Mouse (Mus musculus) forebrain, embryonic 15.5 days (tissue): ENCODE measurements around the gene Isoc2b. TPM values are rescaled to one million over a fixed set of nuclear protein-coding genes. Genes with fewer than 3 reads are reported as not detected.
A peak's percentile ranks its signal among the peaks of the same experiment; 100 is the strongest.
"Not testable (repeated sequence)": the region's sequence is repeated elsewhere in the genome, so short reads cannot be mapped to it uniquely, and the experiment has no call there.

Source experiments
- ATAC-seq: fragments of 200-750 bp; cut with Nextera tagmentation; replicated peaks from 2 replicates; pipeline ENCODE4 v1.8.0; 2017; ENCODE audit warnings: mild to moderate bottlenecking, moderate TSS enrichment, moderate library complexity
- H3K27ac ChIP-seq: fragments of 300-500 bp; sonication (generic); replicated peaks from 2 replicates; pipeline ENCODE4 v1.5.1; 2015; ENCODE audit warnings: mild to moderate bottlenecking, inconsistent platforms
- H3K27me3 ChIP-seq: fragments of 300-500 bp; sonication (generic); 2 replicates; pipeline ENCODE4 v1.6.1; 2015; ENCODE audit warnings: inconsistent platforms
- H3K36me3 ChIP-seq: fragments of 300-500 bp; sonication (generic); 2 replicates; pipeline ENCODE4 v1.6.1; 2015; ENCODE audit warnings: mild to moderate bottlenecking, inconsistent platforms
- H3K4me1 ChIP-seq: fragments of 300-500 bp; sonication (generic); 2 replicates; pipeline ENCODE4 v1.6.1; 2015; ENCODE audit warnings: inconsistent platforms
- H3K4me2 ChIP-seq: fragments of 300-500 bp; sonication (generic); replicated peaks from 2 replicates; pipeline ENCODE4 v1.6.1; 2015; ENCODE audit warnings: mild to moderate bottlenecking, inconsistent platforms
- H3K4me3 ChIP-seq: fragments of 300-500 bp; sonication (generic); 2 replicates; pipeline ENCODE4 v1.5.1; 2015; ENCODE audit warnings: mild to moderate bottlenecking, inconsistent platforms
- H3K9ac ChIP-seq: fragments of 300-500 bp; sonication (generic); replicated peaks from 2 replicates; pipeline ENCODE4 v1.6.1; 2015; ENCODE audit warnings: mild to moderate bottlenecking, inconsistent platforms
- H3K9me3 ChIP-seq: fragments of 300-500 bp; sonication (generic); 2 replicates; pipeline ENCODE4 v1.6.1; 2016; ENCODE audit warnings: inconsistent platforms
- WGBS: fragments of 180-500 bp; shearing (Covaris S2); methylation state at CpG from one replicate; pipeline ENCODE4 v1.1.7; 2015; ENCODE audit warnings: mixed read lengths; 5-methylcytosine and 5-hydroxymethylcytosine counted together
- polyA plus RNA-seq: library from polyadenylated mRNA; unstranded; fragments of >200 nt; fragmentation: Nextera tagmentation; extraction: Ambion mirVana; gene quantifications from 2 replicates; pipeline ENCODE4 v1.2.1, GENCODE M21; 2015

The Isoc2b gene
- polyA plus RNA-seq, 1 experiment from 2014 or later, result 3.7 TPM

DNA sequence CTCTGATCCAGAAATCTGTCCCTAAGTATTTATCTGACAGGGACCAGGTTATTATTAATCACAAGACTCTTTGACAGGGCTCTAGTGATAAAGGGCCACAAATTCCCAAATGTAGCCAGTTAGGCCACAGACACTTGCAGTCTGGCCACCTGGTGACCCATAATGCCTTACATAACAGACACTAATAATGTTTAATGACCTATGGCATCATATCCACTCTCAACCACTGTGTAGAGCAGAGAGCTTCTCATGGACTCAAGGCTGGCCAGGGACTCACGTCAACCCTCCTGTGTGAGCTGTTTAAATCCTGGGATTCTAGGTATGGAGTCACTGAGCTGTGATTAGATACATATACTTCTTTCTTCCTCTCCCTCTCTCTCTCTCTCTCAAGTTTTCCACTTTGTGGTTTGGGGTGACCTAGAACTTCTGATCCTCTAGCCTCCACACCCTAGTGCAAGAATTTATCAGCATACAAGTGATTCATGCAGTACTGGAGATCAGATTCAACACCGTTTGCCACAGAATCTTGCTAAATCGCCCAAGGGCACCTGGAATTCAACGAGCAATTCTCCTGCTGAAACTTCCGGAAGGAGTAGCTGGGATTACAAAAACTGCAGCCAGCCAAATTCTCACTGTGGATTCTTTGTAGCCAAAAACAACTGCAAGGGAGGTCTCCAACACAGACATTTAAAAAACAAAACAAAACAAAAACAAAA lies 5.8 kb downstream of the Isoc2b start:
- Histone ChIP-seq H3K9me3 (no peaks in the 10 kb centered on the region; the same call in 1 of the 2 replicates), H3K9ac (no peak overlapping the region), H3K4me3 (no peak overlapping the region), H3K4me1 (peaks cover 15% of the 10 kb centered on the region), H3K4me2 (no peak overlapping the region), H3K27ac (no peak overlapping the region), H3K27me3 (no peaks in the 10 kb centered on the region), H3K36me3 (no peaks in the 10 kb centered on the region)
- ATAC-seq, result no peak
- 86% methylated on average over 5 of the region's 5 CpGs for WGBS

DNA sequence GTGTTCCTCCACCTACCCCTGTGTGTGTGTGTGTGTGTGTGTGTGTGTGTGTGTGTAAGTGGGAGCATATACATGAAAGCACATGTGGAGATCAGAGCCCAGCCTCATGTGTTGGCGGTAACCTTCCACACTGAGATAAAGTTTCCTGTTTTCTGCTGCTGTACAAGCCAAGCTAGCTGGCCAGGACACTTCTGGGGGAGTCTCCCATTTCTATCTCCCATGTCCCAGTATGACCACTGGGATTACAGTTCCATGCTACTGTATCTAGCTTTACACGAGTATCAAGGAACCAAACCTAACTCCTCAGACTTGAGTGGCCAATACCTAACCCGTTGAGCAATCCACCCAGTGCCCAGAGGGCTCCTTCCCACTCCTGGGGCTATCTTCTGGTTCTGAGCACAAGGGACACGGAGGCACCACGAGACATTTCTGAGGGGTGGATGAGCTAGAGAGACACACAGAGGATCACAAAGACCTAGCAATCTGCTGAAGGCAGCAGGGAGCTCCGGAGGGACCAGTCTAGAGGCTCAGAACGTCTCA lies 6.4 kb downstream of the Isoc2b start:
- H3K9me3 ChIP-seq, result no peaks in the 10 kb centered on the region; the same call in 1 of the 2 replicates
- H3K36me3 ChIP-seq, result no peaks in the 10 kb centered on the region
- H3K27ac ChIP-seq, result no peak overlapping the region
- peaks cover 15% of the 10 kb centered on the region for H3K4me1 ChIP-seq
- no peak overlapping the region for H3K9ac ChIP-seq
- H3K4me3 ChIP-seq, result no peak overlapping the region
- no peak overlapping the region for H3K4me2 ChIP-seq
- no peak for ATAC-seq
- no peaks in the 10 kb centered on the region for H3K27me3 ChIP-seq
- 78% methylated on average over 7 of the region's 7 CpGs for WGBS

DNA sequence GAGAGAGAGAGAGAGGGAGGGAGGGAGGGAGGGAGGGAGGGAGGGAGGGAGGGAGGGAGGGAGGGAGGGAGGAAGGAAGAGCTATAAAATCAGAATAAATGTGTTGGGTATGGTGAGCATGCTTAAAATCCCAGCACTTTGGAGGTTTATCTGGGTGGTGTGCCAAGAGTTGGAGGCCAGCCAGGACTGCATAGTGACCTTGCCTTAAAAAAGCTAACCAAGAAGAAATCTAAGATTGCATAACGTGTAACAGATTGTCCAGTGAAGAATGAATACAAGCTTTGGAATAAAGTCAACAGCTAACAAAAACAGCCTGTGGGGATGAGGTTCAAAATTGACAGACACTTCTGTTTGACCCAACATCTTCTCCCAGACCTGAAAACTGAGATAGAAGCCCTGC lies 7.0 kb downstream of the Isoc2b start:
- no peak for ATAC-seq
- H3K9ac ChIP-seq, result no peak overlapping the region
- H3K36me3 ChIP-seq, result no peaks in the 10 kb centered on the region
- H3K4me1 ChIP-seq, result peaks cover 15% of the 10 kb centered on the region
- WGBS, result 67% methylated on average over 1 of the region's 1 CpGs
- H3K27ac ChIP-seq, result no peak overlapping the region
- H3K9me3 ChIP-seq, result no peaks in the 10 kb centered on the region; the same call in 1 of the 2 replicates
- H3K27me3 ChIP-seq, result no peaks in the 10 kb centered on the region
- no peak overlapping the region for H3K4me3 ChIP-seq
- H3K4me2 ChIP-seq, result no peak overlapping the region

DNA sequence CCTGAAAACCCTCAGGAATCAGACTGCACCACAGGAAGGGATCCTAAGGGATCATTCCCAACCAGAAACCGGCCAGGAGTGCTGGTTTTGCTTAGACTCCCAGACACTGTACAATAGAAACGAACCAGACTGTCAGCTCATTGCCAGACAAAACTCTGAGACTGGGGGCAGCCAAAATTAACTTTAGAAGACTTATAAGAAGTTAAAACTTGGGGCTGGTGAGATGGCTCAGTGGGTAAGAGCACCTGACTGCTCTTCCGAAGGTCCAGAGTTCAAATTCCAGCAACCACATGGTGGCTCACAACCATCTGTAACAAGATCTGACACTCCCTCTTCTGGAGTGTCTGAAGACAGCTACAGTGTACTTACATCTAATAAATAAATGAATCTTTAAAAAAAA lies 9.1 kb downstream of the Isoc2b start:
- ATAC-seq, H3K9ac ChIP-seq, H3K36me3 ChIP-seq, H3K9me3 ChIP-seq, H3K4me1 ChIP-seq, H3K4me3 ChIP-seq, H3K27ac ChIP-seq, H3K4me2 ChIP-seq, H3K27me3 ChIP-seq: not testable (repeated sequence)
- 78% methylated on average over 3 of the region's 3 CpGs for WGBS

DNA sequence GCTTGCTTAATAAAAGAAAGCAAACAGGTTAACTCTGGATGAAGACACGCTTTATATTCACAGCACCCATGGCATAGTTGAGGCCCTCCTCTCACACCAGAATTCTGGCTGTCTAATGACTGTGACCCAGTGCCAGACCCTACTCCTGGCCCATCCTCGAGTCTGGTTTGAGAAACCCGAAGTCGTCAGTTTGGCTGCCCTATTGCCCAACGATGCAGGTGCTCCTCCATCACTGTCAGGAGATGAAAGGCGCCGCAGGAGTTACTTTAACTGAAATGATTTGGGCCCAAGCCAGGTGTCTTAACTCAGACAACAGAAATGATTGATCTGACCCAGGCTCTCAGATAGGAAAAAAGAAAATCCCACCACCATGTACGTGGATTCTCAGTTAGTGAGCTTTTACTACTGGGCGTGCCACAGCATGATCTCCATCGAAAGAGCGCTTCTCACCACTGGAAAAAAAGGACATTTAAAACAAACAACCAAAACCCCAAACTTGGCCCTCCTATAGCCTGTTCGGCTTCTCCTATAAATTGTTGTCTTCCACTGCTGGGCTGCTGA lies 10.6 kb downstream of the Isoc2b start:
- Histone ChIP-seq H3K9ac (no peak overlapping the region), H3K27ac (no peak overlapping the region), H3K4me1 (no peaks in the 10 kb centered on the region), H3K36me3 (no peaks in the 10 kb centered on the region), H3K4me3 (no peak overlapping the region), H3K4me2 (no peak overlapping the region), H3K9me3 (no peaks in the 10 kb centered on the region), H3K27me3 (no peaks in the 10 kb centered on the region)
- no peak for ATAC-seq
- 81% methylated on average over 12 of the region's 12 CpGs for WGBS

DNA sequence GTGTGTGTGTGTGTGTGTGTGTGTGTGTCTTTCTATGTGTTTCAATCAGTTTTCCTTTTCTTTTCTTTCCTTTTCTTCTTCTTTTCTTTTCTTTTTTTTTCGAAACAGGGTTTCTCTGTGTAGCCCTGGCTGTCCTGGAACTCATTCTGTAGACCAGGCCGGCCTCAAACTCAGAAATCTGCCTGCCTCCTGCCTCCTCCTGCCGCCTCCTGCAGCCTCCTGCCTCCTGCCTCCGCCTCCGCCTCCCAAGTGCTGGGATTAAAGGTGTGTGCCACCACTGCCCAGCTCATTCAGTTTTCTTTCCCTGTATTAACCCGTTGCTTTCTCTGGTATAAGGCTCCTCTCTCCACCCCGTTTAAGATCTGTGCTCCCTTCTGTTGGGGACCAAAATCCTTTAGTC lies 12.7 kb downstream of the Isoc2b start:
- Histone ChIP-seq H3K36me3 (no peaks in the 10 kb centered on the region), H3K4me1 (no peaks in the 10 kb centered on the region), H3K9me3 (no peaks in the 10 kb centered on the region), H3K27me3 (no peaks in the 10 kb centered on the region), H3K4me3 (no peak overlapping the region), H3K4me2 (no peak overlapping the region), H3K9ac (no peak overlapping the region), H3K27ac (no peak overlapping the region)
- ATAC-seq, result no peak
- 65% methylated on average over 7 of the region's 7 CpGs for WGBS

DNA sequence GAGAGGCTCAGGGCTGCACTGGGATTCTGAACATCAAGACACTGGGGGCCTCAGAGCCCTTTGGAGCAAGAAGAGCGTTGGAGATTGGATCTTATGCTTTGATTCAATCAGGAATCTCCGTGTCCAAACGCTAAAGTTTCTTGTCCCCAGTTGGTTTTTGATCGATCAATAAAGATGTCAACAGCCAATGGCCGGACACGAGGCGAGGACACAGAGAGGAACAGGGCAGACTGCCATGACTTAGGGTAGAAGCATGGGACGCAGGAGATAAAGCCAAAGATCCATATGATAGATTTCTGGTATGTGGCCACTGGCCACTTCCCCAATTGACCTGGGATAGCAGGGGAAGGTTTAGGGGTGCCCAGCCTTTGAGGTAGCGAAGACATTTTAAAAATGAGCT lies 13.6 kb downstream of the Isoc2b start:
- H3K9me3 ChIP-seq, result no peaks in the 10 kb centered on the region
- H3K27ac ChIP-seq, result no peak overlapping the region
- no peak for ATAC-seq
- H3K4me2 ChIP-seq, result no peak overlapping the region
- no peaks in the 10 kb centered on the region for H3K36me3 ChIP-seq
- H3K9ac ChIP-seq, result no peak overlapping the region
- no peaks in the 10 kb centered on the region for H3K27me3 ChIP-seq
- H3K4me1 ChIP-seq, result no peaks in the 10 kb centered on the region
- WGBS, result 91% methylated on average over 9 of the region's 9 CpGs
- H3K4me3 ChIP-seq, result no peak overlapping the region

DNA sequence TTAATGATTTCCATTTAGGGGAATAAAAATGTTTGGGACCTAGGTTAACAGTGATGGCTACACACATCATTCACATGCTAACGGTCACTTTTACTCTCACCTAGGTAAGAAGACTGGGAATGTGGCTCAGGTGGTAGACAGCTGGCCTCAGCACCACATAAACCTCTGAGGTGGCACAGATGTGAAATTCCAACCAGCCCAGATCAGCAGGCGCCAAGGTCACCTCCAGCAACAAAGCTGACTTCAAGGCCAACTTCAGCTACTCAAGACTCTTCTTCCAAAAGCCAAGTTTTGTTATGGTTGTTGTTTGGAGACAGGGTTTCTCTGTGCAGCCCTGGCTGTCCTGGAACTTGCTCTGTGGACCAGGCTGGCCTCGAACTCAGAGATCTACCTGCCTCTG lies 16.4 kb downstream of the Isoc2b start:
- H3K9ac ChIP-seq, result no peak overlapping the region
- no peaks in the 10 kb centered on the region for H3K9me3 ChIP-seq
- ATAC-seq, result no peak
- H3K4me1 ChIP-seq, result no peaks in the 10 kb centered on the region
- 86% methylated on average over 3 of the region's 3 CpGs for WGBS
- no peaks in the 10 kb centered on the region for H3K36me3 ChIP-seq
- no peak overlapping the region for H3K4me2 ChIP-seq
- H3K4me3 ChIP-seq, result no peak overlapping the region
- H3K27ac ChIP-seq, result no peak overlapping the region
- H3K27me3 ChIP-seq, result no peaks in the 10 kb centered on the region

DNA sequence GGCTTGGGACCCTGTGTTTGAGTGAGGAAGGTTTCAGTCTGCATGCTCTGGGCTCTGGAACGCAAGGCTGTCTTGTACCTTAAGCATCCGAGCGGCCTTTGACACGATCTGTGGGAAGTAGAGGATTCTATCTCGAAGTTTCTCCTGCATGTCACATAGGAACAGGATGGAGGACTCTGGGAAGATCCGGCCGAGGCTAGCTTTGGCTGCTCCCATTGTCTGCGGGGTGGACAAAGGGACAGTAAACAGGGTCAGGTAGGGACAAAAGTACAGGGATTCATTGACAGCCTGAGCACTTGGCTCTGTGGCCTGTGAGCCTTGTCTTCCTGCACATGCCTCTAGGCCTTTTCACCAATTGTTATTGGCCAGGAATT lies 18.8 kb downstream of the Isoc2b start:
- ATAC-seq, result no peak
- H3K9me3 ChIP-seq, result no peaks in the 10 kb centered on the region
- H3K9ac ChIP-seq, result no peak overlapping the region
- no peaks in the 10 kb centered on the region for H3K27me3 ChIP-seq
- H3K4me3 ChIP-seq, result no peak overlapping the region
- no peaks in the 10 kb centered on the region for H3K4me1 ChIP-seq
- H3K36me3 ChIP-seq, result no peaks in the 10 kb centered on the region
- H3K4me2 ChIP-seq, result no peak overlapping the region
- H3K27ac ChIP-seq, result no peak overlapping the region
- 68% methylated on average over 8 of the region's 8 CpGs for WGBS

DNA sequence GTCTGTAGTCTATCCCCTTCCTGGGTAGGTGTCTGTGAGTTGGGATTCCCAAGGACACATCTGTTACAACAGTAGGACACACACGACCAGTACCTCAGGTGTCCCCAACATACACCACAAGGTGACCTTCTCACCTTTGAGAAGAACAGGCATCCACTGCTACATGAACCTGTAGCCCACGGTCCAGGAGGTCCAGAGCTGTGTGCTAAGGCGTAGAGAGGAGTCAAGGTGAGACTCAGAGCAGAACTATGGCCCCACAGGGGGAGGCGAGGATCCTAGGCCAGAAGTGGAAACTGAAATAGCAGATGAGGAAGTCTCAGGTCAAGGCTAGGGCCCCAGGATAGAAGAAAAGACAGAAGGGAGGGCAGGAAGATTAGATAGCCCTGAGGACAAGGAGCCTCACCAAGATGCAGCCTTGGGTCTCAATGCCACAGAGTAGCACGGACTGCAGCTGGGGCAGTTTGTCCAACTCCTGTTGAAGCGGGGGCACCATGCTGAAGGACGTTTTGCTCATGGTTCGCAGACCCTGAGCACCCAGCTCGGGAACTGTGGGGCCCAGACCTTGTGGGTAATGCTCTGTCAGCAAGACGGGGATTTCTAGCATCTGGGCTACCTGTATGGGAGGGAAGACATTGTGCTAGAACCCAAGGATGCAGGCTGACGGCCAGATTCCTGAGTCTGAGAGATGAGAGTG lies 19.3 kb downstream of the Isoc2b start:
- 78% methylated on average over 11 of the region's 11 CpGs for WGBS
- H3K9me3 ChIP-seq, result no peaks in the 10 kb centered on the region

DNA sequence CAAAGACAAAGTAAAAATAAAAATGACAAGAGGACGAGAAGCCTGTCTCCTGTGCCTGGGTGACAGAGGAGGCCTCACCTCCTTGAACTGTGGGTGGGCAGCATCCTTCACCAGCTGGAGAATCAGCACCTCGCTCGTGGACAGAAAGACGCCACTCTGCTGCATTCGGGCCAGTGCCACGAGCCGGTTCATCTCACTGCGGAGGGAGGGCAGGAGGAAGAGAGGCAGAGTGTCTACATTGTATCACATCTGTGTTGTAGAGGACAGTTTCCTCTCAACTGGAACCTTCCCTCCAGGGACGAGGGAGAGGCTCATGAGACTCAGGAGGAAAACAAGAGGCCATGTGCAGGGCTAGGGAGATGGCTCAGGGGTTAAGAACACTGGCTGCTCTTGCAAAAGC lies 20.7 kb downstream of the Isoc2b start:
- 55% methylated on average over 9 of the region's 9 CpGs for WGBS
- Histone ChIP-seq H3K27me3 (no peaks in the 10 kb centered on the region), H3K27ac (no peak overlapping the region), H3K4me2 (no peak overlapping the region), H3K9me3 (no peaks in the 10 kb centered on the region), H3K36me3 (no peaks in the 10 kb centered on the region), H3K4me1 (peaks cover 4% of the 10 kb centered on the region; the same call in 1 of the 2 replicates), H3K9ac (no peak overlapping the region), H3K4me3 (no peak overlapping the region)
- no peak for ATAC-seq

More for the DNA sequence above, 19.3 kb downstream of the Isoc2b start:
- no peak for ATAC-seq
- Histone ChIP-seq H3K27ac (no peak overlapping the region), H3K9ac (no peak overlapping the region), H3K27me3 (no peaks in the 10 kb centered on the region), H3K4me1 (no peaks in the 10 kb centered on the region), H3K4me2 (no peak overlapping the region), H3K4me3 (no peak overlapping the region), H3K36me3 (no peaks in the 10 kb centered on the region)

DNA sequence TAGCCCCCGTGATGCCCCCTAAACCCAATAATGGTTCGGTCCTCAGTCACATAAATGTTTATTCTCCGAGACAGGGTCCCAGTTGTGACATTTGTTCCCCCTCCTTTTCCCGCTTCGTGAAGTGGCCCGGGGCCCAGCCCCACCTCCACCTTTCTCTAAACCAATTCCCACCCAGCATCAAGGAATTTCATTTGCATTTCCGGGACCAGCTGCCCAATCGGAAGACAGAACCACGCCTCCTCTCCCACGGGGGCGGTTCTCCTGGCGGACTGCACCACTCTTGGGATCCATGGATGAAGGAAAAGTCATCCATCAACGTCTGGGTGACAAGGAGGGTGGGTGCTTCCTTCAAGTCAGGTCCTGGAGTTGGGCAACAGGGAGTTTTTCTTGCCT lies 25.1 kb downstream of the Isoc2b start:
- Histone ChIP-seq H3K4me3 (peak overlapping the region; percentile 68), H3K9ac (peak overlapping the region; percentile 65), H3K4me2 (peak overlapping the region; percentile 90), H3K27ac (peak overlapping the region; percentile 80), H3K36me3 (no peaks in the 10 kb centered on the region), H3K4me1 (peaks cover 34% of the 10 kb centered on the region), H3K9me3 (no peaks in the 10 kb centered on the region), H3K27me3 (peaks cover 3% of the 10 kb centered on the region; the same call in 1 of the 2 replicates)
- peak; percentile 74 for ATAC-seq
- 2% methylated on average over 13 of the region's 13 CpGs for WGBS
